Mouse (Mus musculus) lung, adult 18-20 months (tissue): Measurements from ENCODE around the gene Raver2.

ENCODE experiments used
- DNase-seq, 2 experiments: peaks; one replicate each; pipeline ENCODE4 v3.0.0; 2022; ENCODE audit warnings: mixed read lengths in 2 of 2

Gene Raver2

DNA sequence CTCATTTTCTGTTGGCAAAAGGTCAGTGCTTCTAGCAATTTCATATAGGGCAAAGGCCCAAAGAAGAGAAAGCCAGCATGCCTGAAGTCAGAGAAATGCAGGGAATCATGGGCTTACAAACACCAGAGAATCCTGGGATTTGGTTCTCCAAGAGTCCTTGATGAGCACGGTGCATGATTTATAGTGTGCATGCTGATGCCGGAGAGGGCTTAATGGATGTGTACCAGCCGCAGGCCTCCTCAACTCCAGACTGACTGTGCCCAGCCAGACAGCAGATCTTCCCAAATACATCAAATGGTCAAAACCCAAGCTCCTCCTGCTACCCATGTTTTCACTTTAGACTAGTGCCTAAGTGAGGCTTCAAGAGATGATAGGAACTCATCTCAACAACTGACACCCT, 109.0 kb downstream of the Raver2 start:
- no peak for DNase-seq

DNA sequence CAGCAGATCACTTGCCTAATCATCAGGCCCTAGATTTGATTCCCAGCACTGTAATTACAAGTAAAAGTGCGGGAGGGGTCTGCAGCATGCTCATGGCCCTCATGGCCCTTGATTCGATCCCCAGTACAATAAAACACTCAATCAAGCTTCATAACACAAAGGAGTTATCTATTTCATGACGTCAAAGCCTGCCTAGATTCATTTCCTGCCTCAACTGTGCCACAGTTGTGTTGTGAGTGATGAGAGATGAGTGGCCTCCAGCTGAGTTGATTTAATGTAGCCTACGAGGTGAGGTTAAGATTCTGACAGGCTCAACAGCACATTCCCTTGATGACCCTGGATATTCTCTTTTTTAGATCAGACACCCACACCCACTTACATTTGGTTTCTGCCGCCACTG, 110.3 kb downstream of the Raver2 start:
- DNase-seq: no peak

DNA sequence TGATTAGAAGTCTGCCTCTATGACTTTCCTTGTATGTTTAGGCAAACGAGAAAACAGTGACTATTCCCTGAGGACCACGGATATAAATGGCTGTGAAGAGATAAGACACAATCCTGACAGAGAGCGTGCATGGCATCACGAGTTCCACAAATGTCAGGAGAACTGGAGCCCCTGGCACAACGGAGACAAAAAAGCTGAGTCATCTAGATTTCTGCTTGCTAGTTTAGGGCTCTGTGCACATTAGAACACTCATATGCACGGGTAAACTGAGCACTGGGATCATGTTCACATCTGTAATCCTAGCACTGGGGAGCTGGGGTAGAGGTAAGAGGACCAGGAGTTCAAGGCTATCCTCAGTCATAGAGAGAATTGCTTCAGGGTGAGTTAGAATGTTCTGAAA, 111.1 kb downstream of the Raver2 start:
- DNase-seq: no peak

DNA sequence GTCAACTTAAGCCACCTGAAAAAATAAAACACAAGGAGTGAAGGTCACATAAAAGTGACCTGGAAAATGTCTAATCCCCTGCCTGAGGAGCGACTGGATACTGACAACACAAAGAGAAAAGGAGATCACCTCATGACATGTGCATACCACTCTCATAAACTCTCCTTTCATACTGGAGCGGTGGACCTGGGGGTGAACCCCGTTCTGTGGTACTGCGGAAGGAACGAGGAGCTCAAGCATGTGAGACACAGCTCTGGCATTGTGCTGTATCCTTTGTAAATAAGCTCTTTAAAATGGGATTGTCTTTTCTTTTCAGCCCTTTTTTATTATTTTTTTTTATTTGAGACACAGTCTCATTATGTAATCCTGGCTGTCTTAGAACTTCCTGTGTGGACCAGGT, 111.9 kb downstream of the Raver2 start:
- no peak for DNase-seq

DNA sequence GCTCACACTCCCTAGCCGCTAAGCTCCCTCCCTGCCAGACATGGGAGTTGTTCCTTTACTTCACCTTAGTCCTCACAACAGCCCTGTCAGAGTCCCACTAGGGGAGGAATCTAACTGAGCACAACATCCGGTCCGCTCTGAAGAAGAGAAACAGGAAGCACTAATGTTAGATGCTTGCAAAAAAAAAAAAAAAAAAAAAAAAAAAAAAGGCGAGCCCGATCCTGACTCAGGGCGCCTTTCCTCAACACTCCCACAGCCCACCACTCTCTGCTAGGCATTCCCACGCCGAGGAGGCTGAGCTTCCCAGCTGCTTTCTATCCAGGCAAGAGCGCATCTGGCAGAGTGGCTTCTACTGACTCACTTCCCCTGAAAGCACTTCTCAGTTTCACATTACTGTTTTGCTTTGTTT, 113.8 kb downstream of the Raver2 start:
- DNase-seq: peak in 1 of 2 experiments; percentile 42

DNA sequence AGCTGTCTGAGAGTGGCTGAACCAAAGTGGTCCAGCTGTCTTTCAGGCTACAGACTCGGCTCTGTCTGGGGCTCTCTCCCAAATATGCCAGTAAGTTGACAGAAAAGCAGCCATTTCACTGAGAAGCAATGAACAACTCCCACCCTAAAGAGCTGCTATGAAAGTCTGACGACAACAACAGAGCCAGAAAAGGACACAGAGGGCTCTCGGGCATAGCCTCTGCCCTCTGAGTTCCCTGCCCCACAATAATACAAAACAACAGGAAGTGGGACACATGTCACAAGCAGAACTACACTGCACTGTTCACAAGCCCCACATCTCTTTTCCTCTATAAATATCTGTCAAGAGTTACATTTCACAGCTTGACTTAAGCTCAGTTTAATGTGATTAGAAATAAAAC, 116.4 kb downstream of the Raver2 start:
- peak in 1 of 2 experiments; percentile 20 for DNase-seq

DNA sequence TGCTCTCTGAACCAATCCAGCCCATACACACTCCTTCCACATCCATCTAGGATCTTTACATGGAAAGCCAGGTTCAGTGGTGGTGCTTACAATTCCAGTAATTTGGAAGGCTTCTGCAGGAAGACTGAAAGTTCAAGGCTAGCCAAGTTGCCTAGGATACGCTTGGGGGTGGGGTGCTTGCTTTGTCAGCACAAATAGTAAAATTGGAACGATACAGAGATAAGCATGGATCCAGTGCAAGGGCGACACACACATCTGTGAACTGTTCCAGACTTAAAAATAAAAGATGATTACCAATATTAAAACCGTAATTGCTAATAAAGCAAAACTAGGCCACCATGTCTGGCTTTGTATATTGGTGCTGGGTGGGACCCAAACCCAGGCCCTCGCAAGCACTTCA, 117.8 kb downstream of the Raver2 start:
- DNase-seq: no peak

DNA sequence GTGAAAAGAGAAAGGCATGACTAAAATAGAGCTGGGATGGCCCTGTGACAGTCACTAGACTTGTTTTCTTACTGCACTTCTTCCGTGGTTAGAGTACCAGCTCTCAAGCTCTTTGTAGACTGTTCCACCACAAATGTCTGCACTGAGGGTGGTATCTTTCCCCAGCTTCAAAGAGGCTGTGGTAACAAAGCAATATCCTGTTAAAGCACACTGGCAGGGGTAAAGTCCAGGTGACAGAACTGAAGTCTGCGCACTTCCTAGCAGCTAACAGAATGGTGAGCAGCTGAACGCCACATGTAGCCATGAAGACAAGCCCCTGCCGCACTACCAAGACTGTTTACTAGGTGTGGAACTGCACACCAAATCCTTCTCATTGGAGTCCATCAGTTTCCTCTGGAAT, 118.6 kb downstream of the Raver2 start:
- DNase-seq: no peak

DNA sequence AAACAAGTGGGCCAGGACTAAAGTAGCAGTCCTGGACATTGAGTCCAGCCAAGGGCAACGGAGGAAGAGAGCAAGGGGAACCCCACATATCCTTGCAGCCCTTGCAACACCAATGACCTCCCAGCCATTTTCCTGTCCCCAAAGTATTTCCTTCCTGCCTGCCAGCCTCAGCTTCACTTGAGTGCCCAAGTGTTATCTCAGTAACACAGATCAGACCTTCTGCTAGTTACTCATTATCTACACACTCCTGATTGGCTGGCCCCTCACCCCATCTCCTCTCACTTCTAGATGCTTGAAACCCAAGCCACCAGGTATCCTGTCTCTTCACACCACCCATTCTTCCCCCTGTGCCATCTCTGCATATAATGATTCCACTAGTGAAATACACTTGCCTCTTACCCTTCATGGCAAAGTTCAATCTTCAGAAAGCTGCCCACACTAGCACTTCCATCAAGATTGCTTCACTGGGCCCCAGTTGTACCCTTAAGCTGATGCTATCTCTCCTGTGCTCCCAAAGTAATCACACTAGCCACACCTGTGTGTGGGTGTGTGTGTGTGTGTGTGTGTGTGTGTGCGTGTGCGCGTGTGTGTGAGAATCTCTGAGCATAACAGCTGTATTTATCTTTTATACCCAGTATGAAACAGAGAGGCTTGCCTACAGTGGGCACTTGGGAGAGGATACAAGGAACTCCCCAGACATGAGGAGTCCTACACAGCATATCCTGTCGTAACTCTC, 123.6 kb downstream of the Raver2 start:
- no peak for DNase-seq

DNA sequence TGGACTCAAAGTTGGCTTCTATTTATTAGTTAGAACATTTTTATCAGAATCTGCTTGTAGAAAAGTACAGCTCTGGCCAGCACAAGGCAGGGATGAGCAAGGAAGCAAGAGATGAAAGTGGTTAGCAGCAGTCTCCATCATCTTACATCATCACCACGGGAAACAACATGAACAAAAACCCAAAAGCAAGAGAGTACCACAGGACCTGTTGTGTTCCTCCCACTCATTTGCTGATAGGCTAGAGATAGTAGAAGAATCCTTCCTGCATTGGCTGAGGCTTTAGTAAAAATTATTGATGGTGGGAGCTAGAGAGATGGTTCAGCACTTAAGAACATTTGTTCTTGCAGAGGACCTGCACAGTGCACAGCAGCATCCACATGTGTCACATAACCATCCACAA, 125.4 kb downstream of the Raver2 start:
- DNase-seq: no peak

DNA sequence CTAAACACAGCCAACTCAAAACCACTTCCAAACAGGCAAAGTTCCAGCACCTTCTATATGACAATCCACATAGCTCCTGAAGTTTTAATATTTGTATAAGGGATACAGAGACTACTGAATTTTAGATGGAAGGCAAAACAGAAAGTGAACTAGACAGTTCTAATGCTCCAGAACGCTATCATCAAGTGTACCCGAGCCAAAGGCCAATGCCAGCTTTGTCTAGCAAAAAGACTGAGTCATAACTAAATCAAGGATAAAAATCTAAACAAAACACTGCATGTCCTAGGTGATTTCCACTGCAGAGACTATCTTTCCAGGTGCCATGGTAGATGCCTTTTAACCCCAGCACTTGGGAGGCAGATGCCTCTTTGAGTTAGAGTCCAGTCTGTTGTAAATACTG, 127.6 kb downstream of the Raver2 start:
- no peak for DNase-seq

DNA sequence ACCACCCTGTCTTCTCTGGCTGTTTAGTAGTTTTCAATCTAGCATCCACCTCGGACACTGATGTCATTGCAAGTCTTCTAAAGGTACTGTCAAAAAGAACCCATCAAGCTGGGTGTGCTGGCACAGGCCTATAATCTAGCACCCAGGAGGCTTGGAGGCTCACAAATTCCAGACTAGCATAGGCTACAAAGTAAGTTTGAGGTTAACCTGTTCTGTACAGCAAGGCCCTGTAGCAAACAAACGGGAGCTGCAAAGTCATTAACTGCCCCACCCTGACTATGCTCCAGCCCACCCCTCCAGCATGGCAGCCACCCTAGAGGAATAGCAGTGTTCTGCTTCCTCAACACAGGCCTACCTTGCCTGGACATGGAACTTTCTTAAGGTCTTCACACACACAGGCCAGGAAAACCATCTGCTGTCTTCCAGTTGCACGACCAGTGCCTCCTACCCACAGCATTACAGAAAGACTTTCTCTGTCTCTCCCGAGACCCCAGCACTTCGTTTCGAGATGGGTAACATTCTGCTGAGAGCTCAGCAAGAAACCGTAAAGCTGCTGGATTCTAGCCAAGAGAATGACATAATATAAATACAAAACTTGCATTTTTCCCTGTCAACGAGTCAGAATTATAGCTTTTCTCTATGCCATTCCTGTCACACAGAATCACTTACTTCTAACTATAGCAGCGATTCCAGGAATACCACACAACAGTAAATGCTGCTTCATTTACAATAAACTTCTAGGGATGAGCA, 128.8 kb downstream of the Raver2 start:
- no peak for DNase-seq

DNA sequence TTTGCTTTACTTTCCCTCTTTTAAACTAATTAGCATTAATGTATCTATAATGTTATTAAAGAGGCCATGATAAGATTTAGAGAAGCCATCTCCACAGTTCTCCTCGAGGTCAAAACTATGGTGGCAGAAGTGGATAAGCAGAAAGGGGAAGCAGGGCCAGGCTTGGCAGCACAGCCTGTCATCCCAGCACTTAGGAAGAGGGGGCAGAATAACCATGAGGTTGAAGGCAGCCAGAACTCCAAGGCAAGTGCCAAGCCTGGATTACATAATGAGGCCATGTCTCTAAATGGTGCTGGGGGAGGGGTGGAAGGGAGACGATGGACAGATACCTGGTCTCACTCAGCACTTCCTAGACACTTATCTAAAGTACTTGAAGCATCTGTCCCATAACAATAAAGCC, 129.6 kb downstream of the Raver2 start:
- peak; percentile 70 to 78 for DNase-seq

DNA sequence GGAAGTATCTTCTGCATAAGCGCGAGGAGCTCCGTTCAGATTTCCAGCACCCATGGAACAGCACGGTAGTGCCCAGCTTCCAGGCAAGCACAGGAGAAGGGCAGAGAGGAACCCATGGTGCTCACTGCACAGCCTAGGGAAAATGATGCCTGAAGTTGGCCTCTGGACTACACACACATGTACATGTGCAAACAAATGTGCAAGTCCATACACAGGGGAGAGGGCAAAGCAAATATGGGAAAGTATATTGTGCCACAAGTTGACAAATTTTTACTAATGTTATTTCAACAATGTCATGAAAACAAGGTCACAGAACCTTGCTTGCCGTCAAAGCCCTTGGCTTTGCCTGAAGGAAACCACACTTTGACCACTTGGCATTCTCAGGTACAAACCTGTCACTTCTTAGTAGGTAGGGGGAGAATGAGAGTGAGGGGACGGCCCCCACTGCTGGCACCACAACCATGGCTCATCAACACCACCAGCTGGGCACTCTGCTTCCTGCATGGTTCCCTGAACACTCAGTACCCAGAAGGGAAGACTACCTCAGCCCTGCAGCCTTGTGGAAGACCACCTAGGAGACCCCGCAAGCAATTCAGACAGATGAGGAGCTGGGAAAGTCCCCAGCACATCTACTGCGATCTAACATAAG, 130.8 kb downstream of the Raver2 start:
- DNase-seq: no peak
